Mouse (Mus musculus) cerebellum, adult 18-20 months (tissue): Measurements from ENCODE around the gene Clk2.
"Not testable (repeated sequence)": the region's sequence is repeated elsewhere in the genome, so short reads cannot be mapped to it uniquely, and the experiment has no call there.

Source experiments
- DNase-seq, 2 experiments: peaks; one replicate each; pipeline ENCODE4 v3.0.0; 2021

Clk2 gene

GRCm38 (mm10) chr3:89161207-89161606 lies 3.4 kb upstream of the Clk2 start:
- DNase-seq, result not testable (repeated sequence)

GRCm38 (mm10) chr3:89161786-89162185 lies 2.8 kb upstream of the Clk2 start:
- DNase-seq, result no peak

GRCm38 (mm10) chr3:89163123-89163522 lies 1.5 kb upstream of the Clk2 start:
- no peak for DNase-seq

- no peak for DNase-seq
Observed at GRCm38 (mm10) chr3:89163643-89164245, 851 bp upstream of the Clk2 start.

- no peak for DNase-seq
Observed at GRCm38 (mm10) chr3:89165268-89165870, 774 bp downstream of the Clk2 start.

- DNase-seq, result no peak
Observed at GRCm38 (mm10) chr3:89166945-89167344, 2.4 kb downstream of the Clk2 start.

GRCm38 (mm10) chr3:89174844-89175243 lies 10.2 kb downstream of the Clk2 start:
- DNase-seq, result no peak

GRCm38 (mm10) chr3:89175544-89175943 lies 10.9 kb downstream of the Clk2 start:
- DNase-seq, result no peak

GRCm38 (mm10) chr3:89176421-89176820 lies 11.8 kb downstream of the Clk2 start:
- DNase-seq, result no peak

- peak; percentile 83 to 91 for DNase-seq
Observed at GRCm38 (mm10) chr3:89177242-89178106, 12.9 kb downstream of the Clk2 start, which contains the start of gene Scamp3. Scamp3 (plus strand) TSS chr3:89177473.

GRCm38 (mm10) chr3:89178107-89178385 lies 13.5 kb downstream of the Clk2 start:
- no peak for DNase-seq

GRCm38 (mm10) chr3:89179056-89179455 lies 14.5 kb downstream of the Clk2 start:
- DNase-seq, result no peak

- DNase-seq, result no peak
Observed at GRCm38 (mm10) chr3:89181749-89182500, 17.3 kb downstream of the Clk2 start.

GRCm38 (mm10) chr3:89182531-89183057 lies 18.0 kb downstream of the Clk2 start:
- DNase-seq, result no peak

- DNase-seq, result peak; percentile 88 to 95
Observed at GRCm38 (mm10) chr3:89183058-89183958, 18.7 kb downstream of the Clk2 start, which contains the start of gene Fam189b. Fam189b (plus strand) TSS chr3:89183143.

- DNase-seq, result no peak
Observed at GRCm38 (mm10) chr3:89183959-89184315, 19.3 kb downstream of the Clk2 start.

- no peak for DNase-seq
Observed at GRCm38 (mm10) chr3:89187197-89187596, 22.6 kb downstream of the Clk2 start.

- no peak for DNase-seq
Observed at GRCm38 (mm10) chr3:89187690-89188477, 23.3 kb downstream of the Clk2 start.

GRCm38 (mm10) chr3:89188478-89188875 lies 23.9 kb downstream of the Clk2 start:
- no peak for DNase-seq

GRCm38 (mm10) chr3:89190436-89190835 lies 25.8 kb downstream of the Clk2 start:
- no peak for DNase-seq

- DNase-seq, result no peak
Observed at GRCm38 (mm10) chr3:89193351-89193750, 28.8 kb downstream of the Clk2 start.
